Mouse (Mus musculus) bone marrow macrophage, adult 2 months (primary cell): ENCODE data around the gene Acap1. TPM values are rescaled to one million over a fixed set of nuclear protein-coding genes. Genes with fewer than 3 reads are reported as not detected.
A peak's percentile ranks its signal among the peaks of the same experiment; 100 is the strongest.
"Not testable (repeated sequence)": the region's sequence is repeated elsewhere in the genome, so short reads cannot be mapped to it uniquely, and the experiment has no call there.

Source experiments
- H3K27ac ChIP-seq: 2 replicates; pipeline ENCODE4 v1.5.1; 2012; ENCODE audit warnings: low read depth, low read length; ENCODE audit not compliant: insufficient read depth
- H3K4me1 ChIP-seq: 2 replicates; pipeline ENCODE4 v1.6.1; 2012; ENCODE audit warnings: low read length; ENCODE audit not compliant: control insufficient read depth, insufficient read depth
- H3K4me3 ChIP-seq: 2 replicates; pipeline ENCODE4 v1.5.1; 2012; ENCODE audit warnings: mild to moderate bottlenecking, low read length, moderate library complexity; ENCODE audit not compliant: insufficient read depth
- CTCF ChIP-seq: IDR thresholded peaks from 2 replicates; pipeline ENCODE4 v1.5.1; 2012; ENCODE audit warnings: low read depth, mild to moderate bottlenecking, low read length, moderate library complexity
- POLR2A ChIP-seq: IDR thresholded peaks from 2 replicates; pipeline ENCODE4 v1.6.1; 2012; ENCODE audit warnings: mild to moderate bottlenecking, low read depth, low read length, borderline replicate concordance
- polyA plus RNA-seq: library from polyadenylated mRNA; stranded (reverse); fragments of >200 nt; gene quantifications from 2 replicates; pipeline ENCODE4 v1.2.4, GENCODE M21; 2012; ENCODE audit not compliant: missing spikeins, insufficient read depth, insufficient read length

The Acap1 gene
- polyA plus RNA-seq, 1 experiment = 0.66 TPM

DNA sequence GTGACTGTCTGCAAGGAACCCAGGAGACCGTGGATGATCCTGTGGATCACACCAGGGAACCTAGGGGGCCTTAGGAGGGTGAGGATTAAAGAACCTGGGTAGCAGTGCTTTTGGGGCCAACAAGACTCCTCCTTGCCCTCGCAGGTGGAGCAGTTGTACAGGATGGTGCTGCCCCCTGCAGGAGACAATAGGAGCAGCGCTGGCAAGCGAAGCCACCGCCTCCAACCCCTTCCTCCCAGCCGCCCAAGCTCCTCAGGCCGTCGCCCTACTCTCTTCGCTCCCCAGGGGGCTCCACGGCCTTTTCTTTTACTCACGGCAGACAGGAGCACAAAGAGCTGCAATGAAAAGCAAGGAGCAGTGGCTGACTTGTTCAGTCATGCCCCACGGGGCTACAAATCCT, 18.5 kb downstream of the Acap1 start:
- H3K27ac ChIP-seq = no peak overlapping the region
- peaks cover 8% of the 10 kb centered on the region for H3K4me1 ChIP-seq
- H3K4me3 ChIP-seq = no peak overlapping the region
- TF ChIP-seq CTCF (peak; percentile 61), POLR2A (no peak)

GRCm38 (mm10) chr11:69876186-69876585, 19.2 kb downstream of the Acap1 start:
- H3K4me3 ChIP-seq = no peak overlapping the region
- no peak overlapping the region for H3K27ac ChIP-seq

DNA sequence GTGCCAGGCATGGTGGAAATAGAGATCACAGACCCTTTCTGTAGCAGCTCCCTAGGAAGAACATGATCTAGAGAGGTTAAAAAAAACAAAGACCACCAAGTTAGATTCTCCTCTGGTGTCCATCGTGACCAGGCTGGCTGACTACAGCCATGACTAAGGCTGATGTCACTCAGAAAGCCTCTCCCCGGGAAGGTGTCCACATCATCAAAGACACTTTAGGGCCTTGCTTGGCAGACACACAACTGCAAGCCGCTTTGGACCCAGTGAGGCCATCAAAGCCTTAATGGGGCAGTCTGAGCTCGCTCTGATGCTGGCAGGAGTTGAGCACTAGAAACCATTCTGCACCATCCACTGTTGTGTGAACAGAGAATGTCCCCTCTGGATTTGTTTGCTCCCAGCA, 22.9 kb downstream of the Acap1 start:
- no peaks in the 10 kb centered on the region for H3K4me1 ChIP-seq
- H3K27ac ChIP-seq = no peak overlapping the region
- TF ChIP-seq CTCF = no peak
- no peak overlapping the region for H3K4me3 ChIP-seq

More at GRCm38 (mm10) chr11:69876186-69876585, 19.2 kb downstream of the Acap1 start:
- H3K4me1 ChIP-seq = peaks cover 4% of the 10 kb centered on the region; the same call in 1 of the 2 replicates
- TF ChIP-seq CTCF = no peak
- no peak for TF ChIP-seq POLR2A

- H3K27ac ChIP-seq = no peak overlapping the region
- no peaks in the 10 kb centered on the region for H3K4me1 ChIP-seq
- H3K4me3 ChIP-seq = no peak overlapping the region
- TF ChIP-seq CTCF = no peak
- TF ChIP-seq POLR2A = no peak
Observed at GRCm38 (mm10) chr11:69871822-69872221, 23.5 kb downstream of the Acap1 start.

DNA sequence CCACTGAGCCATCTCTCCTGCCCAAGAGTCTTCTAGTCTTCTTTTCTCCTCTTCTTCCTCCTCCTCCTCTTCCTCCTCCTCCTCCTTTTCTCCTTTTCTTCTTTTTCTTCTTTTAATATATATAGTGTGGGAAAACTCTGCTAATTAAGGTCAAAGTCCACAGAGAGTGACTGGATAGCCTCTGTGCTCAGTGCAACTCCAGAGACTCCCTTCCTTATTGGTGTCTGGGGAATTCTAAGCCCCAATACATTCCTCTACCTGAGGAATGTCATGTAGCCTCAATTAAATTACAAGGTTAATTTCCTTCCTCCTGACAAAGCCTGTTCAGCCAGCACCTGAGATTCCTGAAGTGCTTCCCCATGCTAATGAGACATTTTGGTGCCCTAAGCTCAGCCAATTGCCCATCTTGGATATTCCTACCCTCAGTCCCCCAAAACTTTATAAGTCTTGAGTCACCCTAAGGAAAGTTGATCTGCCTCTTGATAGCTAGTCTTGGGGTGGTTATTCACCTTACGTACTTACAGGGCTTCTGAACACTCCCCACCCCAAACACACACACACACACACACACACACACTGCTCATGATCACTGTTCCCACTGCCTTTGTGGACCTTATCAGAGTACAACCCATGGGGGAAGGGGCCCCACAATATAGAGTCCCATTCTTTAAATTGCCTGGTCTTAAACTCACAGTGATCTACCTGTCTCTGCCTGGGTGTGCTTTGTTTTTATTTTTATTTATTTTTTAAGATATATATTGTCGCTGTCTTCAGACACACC, 24.9 kb downstream of the Acap1 start:
- Histone ChIP-seq H3K4me3 (no peak overlapping the region), H3K27ac (no peak overlapping the region), H3K4me1 (no peaks in the 10 kb centered on the region)
- TF ChIP-seq CTCF = no peak
- no peak for TF ChIP-seq POLR2A

- TF ChIP-seq CTCF = no peak
- H3K27ac ChIP-seq = no peak overlapping the region
- no peak overlapping the region for H3K4me3 ChIP-seq
- H3K4me1 ChIP-seq = no peaks in the 10 kb centered on the region
Observed at GRCm38 (mm10) chr11:69867335-69867734, 28.0 kb downstream of the Acap1 start.

DNA sequence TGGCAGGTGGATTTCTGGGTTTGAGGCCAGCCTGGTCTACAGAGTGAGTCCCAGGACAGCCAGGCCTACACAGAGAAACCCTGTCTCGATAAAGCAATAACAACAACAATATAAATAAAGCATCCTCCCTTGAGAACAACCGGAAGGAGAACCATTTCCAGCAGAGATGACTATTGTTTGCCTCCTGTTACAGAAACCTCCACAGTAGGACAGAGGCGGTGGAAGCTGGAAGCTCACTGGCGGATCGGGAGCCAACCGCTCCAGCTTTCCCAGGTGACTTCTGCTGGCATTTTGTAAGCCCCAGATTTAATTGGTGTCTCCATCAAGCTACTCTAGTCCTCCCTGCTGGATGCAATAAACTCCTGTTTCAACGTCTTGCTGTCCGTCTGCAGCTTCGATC, 29.8 kb downstream of the Acap1 start:
- H3K4me3 ChIP-seq = no peak overlapping the region

DNA sequence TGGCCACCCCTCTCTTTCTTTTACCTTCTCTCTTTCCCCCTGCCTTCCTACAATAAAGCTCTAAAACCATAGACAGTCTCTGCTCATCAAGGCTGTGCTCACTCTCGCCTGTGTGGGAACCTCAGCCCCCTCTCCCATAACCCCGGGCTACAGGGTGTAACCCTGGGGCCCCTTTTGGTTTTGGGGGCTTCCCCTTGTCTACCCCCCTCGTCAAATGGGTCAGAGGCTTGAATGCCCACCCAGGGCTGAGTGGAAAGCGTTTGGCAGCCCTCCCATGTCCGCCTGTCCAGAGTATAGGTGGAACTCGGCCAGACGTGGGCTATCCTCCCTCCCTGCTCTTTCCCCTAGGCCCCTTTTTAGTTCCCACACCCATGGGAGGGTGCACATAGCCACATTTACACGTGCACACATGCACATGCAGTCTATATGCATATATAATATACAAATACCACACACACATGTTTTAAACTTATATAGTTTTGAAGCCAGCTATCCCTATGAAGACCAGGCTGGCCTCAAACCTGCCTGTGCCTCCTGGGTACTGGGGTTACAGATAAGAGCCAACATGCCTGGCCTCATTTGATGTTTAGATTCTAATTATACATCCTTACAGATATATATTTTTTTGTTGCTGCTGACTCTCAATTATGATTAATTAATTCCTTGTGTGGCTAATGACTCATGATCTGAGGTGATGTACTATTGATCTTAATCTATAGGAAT, 31.0 kb downstream of the Acap1 start:
- TF ChIP-seq CTCF = no peak
- H3K4me1 ChIP-seq = no peaks in the 10 kb centered on the region
- H3K4me3 ChIP-seq = no peak overlapping the region
- no peak overlapping the region for H3K27ac ChIP-seq

More for the DNA sequence above, 29.8 kb downstream of the Acap1 start:
- Histone ChIP-seq H3K27ac (no peak overlapping the region), H3K4me1 (no peaks in the 10 kb centered on the region)
- TF ChIP-seq CTCF (no peak), POLR2A (no peak)

GRCm38 (mm10) chr11:69863729-69864128, 31.6 kb downstream of the Acap1 start:
- H3K27ac ChIP-seq, H3K4me1 ChIP-seq, H3K4me3 ChIP-seq: not testable (repeated sequence)

DNA sequence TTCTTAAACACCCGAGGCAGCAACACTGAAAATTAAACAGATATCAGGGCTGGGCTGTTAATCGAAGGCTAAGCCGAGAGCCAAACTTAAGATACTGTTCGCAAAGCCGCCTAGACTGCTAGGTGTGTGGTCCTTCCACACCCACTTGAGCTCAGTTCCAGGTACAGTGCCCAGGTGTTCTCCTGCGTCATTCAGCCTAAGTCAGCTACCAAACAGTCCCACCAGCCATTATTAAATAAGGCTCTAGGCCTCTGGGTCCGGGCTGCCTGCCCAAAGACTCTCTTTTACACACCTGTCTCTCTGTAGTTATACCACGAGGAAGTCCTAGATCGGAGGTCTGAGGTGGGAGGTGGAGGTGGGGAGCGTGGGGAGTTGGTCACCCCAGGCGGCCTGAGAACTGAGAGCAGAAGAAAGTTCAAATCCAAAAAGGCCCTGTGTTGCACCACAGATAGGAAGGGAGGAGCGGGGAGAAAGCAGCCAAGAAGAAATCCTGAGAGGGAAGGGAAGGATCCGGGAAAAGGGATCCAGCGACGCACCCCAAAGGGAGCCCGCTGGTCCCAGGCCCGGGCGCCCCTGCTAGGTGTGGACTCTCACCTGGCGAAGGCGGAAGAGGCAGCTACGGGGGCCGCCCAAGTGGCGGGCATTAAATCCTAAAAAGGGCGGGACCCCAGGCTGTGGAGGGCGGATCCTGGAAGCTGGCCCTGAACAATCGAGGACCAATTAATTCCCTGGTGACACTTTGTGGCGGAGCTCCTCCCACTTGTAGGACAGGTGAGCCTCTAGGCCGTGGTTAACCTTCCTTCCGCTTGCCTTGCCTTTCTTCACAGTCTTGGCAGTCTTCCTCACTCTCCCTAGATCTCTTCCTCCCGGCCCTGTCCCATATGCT, 37.0 kb downstream of the Acap1 start, which contains the start of gene Tnk1:
TSS of gene Tnk1 (minus strand) at position 618 of the 886 bp plus-strand sequence.
- Histone ChIP-seq H3K4me3 (no peak within 1 kb of the TSS), H3K27ac (no peak within 1 kb of the TSS), H3K4me1 (no peaks in the 10 kb centered on the region)
- TF ChIP-seq CTCF = no peak
- TF ChIP-seq POLR2A = no peak
